Mouse (Mus musculus) G1E-ER4 (cell line): ENCODE results near the gene Mrpl34. TPM values are rescaled to one million over a fixed set of nuclear protein-coding genes. Genes with fewer than 3 reads are reported as not detected.

Experiments
- GATA1 ChIP-seq: IDR thresholded peaks from one replicate; pipeline ENCODE4 v1.8.0; 2012; ENCODE audit warnings: low read length, inconsistent platforms
- polyA plus RNA-seq: library from polyadenylated mRNA; stranded (reverse); fragments of >175 nt; gene quantifications from 2 replicates; pipeline ENCODE4 v1.2.3, GENCODE M21; 2012

The Mrpl34 gene
- polyA plus RNA-seq, 1 experiment, result 248 TPM

DNA sequence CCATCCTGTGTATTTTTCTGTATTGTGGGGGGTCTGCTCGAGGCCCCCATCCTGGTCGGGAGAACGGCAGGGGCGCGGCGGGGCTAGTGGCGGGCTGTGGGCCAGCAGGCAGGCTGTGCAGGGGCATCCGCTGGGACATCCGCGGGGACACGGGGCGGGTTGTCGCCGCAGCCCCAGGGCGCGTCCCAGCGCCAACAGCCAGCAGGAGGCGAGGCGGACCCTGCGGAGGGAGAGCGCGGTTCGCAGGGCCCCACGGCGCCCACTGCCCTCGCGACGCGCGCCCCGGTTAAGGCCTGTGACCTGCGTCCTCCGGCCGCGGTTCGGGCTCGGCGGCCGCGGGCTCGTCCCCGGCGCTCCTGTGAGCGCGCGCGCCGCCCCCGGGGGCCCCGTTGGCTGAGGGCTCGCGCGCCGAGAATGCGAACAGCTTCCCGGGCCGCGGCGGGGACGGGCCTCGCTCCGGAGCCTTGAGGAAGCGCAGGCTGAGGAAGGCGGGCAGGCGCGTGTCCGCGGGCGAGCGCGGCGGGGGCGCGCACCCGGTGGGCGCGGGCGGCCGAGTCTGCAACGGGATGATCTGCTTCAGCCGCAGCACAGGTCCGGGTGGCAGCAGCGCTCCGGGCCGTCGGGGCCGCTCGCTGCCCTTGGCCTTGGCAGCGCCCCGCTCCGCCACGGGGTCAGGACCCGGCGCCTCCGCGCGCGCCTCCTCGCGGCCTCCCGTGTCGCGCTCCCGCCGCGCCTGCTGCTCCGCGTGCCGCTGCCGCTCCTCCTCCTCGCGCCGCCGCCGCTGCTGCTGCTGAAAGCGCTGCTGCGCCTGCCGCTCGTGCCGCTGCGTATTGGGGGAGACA, 11.6 kb downstream of the Mrpl34 start:
- TF ChIP-seq GATA1, result no peak

DNA sequence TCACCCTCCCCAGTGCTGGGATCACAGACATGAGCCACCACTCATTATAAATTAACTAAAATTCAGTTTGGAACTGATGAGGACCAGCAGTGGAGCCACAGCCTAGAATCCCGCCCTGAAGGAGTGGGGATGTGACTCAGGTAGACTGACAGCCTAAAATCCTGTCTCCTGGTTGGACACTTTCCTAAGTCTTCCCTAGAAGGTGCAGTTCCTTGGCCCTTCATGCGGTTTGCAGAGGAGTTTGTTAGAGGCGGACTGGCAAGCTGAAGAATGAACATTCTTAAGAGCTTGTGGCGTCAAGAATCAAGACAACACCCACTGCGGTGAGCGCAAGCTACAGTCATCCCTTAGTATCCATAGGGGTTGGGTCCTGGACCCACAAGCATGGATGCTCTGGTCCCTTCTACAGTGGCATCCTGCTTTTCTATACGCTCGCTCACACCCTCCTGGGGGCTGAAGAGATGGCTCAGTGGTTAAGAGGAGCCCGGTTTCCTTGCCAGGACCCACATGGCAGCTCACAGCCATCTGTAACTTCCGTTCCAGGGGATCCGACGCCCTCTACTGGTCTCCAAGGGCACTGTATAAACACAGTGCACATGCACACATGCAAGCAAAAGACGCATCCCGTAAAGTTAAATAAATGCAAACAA, 12.6 kb downstream of the Mrpl34 start:
- TF ChIP-seq GATA1, result no peak

DNA sequence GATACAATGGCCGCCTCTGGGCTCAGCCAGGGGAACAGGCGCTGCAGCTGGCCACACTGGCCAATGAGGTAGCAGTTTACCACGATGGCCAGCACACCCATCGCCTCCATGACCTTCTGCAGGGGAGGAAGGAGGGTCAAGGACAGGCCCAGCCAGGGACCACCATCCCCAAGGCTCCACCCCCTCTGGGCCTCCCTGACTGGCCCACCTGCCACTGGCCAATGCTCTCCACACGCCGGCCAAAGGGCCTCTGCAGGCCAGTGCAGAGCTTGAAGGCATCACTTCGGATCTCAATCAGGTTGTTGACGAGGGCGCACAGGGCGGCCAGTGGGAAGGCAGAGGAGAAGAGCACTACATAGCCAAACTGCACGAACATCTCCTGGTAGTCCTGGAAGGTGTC, 14.2 kb downstream of the Mrpl34 start:
- no peak for TF ChIP-seq GATA1

DNA sequence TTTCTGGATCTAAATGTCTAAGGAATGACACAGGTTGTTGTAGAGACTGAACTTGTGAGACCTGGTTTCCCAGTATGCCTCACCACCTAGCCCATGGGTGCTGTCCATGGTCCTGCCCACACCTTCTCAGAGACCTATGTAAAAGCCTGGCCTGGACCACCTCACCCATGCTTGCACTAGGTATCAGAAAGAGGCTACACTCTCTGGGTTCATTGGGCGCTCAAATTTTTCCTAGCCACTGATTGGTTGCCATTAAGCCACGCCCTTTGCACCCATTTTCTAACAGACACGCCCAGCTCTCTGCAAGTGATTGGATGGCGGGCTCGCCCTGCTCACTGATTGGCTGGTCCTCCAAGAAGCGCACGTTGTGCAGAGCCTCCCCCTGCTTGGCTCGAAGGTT, 19.2 kb downstream of the Mrpl34 start:
- no peak for TF ChIP-seq GATA1

DNA sequence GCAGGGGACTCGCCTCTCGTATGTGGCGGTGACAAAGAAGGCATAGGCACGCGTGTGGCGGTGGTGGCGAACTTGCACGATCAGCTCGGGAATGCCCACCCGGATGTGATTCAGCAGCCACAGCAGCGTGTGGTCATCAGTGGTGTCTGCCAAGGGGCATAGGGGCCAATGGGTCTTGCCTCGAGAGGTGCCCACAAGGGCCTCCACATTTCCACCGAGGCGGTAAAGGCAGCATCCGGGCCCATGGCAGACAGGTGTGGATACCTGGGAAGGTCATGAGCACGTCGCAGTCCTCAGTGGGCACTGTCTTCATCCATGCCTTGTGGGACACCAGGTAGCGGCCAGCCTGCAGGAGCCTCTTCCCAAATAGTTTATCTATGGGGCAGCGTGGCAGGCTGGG, 20.0 kb downstream of the Mrpl34 start:
- no peak for TF ChIP-seq GATA1

DNA sequence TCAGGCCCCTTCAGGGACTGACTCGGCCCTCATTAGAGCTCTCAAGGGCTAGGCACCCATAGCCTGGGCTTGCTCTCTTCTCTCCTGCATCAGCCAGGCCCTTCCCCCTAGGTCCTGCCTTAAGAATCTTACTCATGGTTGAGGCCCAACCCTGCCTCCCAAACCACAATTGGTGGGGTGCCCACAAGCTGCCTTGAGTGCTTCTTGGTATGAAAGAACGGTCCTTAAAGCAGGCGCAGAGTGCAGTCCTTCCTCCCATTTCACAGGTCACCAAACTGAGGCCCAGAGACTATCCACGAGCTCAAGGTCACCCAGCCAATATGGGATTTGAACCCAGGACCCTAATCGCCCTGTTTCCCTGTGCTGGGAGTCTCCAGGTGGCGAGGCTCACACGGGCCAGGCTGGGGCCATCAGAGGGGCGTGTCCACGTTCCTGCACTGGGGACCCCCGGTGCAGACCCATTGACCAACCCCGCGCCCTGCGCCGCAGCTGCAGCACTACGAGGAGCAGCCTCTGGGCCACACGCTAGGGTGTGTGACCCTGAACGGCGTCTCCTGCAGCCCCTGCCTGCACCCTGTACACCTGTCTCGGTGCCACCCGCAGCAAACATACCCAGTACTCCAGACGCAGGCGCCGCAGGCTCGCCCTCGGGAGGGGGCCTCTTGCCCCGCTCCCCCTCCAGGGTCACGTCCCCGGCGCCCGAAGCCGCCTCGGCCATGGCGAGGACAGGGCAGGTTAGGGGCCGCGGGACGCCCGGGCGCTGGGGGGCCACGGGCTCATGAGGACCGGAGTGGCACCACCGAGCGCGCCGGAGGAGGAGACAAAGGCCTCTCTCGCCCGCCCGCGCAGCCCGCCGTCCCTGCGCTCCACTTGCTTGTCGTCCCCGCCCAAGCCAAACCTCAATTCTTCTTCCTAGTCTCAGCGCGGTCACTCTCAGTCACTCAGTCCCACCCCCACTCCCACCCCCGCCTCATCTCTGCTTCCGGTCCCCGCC, 20.7 kb downstream of the Mrpl34 start, which contains the start of gene Ano8:
TSS of gene Ano8 (minus strand) at position 822 of the 994 bp plus-strand sequence.
- no peak for TF ChIP-seq GATA1

DNA sequence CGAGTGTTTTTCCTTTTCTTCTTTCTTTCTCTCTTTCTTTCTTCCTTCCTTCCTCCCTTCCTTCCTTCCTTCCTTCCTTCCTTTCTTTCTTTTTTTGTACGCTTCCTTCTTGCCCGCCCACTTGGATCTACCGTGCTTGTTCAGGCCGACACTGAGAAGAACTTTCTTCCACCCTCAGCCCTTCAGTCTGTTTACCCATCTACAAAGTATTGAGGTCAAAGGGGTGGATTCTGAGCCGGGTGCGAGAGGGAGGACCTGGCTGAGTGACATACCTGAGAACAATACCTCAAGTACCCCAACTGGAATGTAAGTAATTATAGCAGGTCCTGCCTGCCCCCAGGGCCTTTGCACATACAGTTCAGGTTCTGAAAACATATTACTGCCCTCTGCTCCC, 21.4 kb downstream of the Mrpl34 start:
- no peak for TF ChIP-seq GATA1

DNA sequence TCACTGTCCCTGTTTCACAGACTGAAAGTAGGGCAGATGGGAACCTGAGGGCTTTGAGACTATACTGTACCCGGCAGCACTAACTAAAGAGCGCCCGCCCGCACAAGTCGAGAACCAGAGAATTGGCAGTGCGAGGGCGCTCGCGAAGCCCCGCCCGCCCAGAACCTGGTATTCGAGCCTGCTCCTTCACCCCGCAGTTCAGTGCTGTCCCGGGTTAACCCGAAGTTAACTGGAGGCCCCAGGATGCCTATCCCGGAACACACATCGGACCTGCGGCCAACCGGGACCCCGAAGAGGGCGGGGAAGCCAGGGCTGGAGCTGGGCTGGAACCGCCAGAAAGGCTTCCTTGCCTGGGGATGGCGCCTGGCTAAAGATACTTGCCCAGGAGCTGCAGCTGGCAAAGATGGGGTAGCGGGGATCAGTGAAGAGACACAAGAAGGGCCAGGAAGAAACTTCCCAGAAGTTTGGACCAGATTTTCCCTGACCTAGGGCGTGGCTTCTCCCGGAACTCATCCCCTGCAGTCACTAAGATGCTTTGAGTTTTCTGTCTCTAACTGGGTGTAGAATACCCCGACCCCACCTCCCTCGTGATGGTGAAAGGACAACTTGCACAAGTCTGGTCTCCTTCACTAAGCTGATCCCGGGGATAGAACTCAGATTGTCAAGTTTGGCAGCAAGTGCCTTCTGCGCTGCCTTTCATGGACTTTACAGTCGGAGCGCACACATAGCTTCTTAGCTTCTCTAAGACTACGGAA, 23.1 kb downstream of the Mrpl34 start, which contains the start of gene Gtpbp3:
TSS of gene Gtpbp3 (plus strand) at position 413 of the 755 bp plus-strand sequence.
- no peak for TF ChIP-seq GATA1

DNA sequence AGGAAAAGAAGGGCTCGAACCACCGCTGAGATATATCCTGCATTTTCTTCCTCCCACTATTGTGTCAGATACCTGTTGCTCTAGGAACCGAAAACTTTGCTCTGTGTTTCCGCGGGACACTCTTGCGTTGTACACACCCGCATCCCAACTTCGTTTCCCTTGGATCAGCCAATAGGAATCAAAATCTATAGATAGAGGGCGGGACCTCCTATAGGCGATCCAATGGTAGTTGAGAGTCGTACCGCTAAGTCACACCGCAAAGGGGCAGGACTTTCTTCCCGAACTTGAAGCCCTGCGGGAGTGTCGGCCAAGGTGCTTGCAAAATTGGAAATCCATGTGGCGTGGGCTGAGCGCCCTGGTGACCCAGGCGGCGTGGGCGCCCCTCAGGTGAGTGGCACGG, 23.7 kb downstream of the Mrpl34 start:
- TF ChIP-seq GATA1, result no peak

DNA sequence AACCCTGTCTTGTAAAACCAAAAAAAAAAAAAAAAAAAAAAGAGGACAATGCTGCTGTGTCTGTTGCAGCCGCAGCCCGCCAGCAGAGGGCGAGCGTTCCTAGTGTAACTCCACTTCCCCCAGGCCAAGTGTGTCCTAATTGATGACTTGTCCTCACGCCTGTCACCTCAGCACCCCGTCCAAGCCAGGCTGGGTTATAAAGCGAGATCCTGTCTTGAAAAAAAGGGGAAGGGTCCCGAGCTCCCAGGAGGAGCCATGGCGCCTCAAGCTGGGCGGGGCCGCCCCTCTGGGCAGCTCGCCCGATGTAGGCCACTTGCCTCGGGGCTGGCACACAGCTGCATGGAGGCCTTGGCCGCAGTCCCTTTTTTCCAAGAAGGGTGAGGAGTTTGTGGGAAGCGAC, 30.3 kb downstream of the Mrpl34 start:
- no peak for TF ChIP-seq GATA1

DNA sequence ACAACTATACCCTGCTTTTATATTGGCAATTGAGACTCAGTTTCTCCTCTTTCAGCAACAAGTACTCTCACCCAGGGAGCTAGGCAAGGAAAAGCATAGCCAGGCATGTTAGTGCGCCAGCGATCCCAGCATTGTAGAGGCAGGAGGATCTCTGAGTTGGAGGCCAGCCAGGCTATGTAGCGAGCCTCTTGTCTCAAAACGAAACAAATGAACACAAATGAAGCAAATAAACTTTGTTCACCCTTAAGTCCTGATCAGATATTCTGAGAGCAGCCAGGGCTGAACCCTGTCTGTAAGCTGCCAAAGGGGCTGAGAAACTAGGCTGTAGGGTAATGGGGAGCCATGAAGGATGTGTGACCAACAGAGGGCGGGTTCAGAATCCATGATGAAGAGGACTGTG, 31.1 kb downstream of the Mrpl34 start:
- no peak for TF ChIP-seq GATA1

DNA sequence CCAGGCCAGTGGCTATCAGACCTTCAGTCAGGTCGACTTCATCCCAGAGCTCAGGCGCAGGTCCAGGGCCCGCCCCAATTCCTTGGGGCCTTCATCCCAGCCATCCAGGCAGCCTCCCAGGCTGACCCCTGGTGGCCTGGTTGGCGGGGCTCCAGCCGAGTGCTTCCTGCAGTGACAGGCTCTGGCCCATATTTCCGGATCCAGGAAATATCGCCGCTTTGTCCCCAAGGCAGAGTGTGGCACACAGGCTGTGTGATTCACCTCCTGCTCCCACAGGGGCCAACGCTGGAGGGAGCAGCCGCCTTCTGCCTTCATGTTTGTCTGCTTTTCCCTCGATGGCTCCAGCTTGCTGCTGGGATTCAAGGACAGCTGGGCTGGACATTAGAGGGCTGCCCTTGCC, 31.7 kb downstream of the Mrpl34 start:
- TF ChIP-seq GATA1, result no peak

DNA sequence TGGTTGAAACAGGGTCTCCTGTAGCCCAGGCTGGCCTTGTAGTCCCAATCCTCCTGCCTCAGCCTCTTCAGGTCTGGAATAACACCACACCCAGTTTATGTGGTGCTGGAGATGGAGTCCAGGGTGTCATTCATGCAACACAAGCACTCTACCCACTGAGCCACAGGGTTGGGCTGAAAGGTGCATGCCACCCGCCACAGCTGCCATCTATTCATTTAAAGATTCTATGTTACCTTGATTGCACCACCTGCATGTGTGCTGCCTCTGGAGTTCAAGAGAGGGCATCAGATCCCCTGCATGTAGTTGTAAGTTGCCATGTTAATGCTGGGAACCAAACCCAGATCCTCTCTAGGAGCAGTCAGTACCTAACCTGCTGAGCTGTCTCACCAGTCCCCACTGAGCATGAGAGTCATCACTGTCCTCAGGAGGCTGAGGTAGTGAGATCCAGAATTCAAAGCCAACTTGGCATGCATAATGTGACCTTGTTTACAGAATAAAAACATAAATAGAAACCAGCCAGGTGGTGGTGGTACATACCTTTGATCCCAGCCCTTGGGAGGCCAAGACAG, 32.4 kb downstream of the Mrpl34 start:
- TF ChIP-seq GATA1, result no peak

DNA sequence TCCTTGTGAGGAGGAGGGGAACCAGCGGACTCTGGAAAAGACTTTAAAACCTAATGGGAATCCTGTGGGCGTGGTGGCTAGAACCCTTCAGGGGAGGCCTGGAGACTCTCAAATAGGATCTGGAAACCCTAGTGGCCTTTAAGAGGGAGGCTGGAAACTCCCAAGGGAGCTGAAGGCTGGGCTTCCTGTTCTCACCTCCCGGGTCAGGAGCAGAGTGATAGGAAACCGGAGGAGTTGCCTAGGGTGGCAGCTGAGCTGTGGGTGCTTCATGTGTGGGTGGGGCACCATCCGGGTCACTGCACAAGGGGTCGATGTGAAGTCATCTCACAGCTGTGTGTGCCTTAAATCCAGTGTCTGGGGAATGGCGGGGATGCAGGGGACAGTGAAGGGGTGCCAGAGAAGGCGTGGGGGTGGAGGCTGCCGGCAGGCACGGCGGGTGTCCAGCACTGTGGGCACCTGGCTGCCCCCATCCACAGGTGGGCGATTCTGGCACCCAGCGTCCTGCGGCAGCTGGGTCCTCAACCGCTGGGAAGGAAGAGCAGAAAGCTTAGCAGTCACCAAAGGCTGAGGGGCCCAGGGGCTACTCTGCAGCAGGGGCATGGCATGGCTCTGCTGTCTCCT, 33.2 kb downstream of the Mrpl34 start:
- TF ChIP-seq GATA1, result no peak
